Mouse (Mus musculus) neural tube, embryonic 11.5 days (tissue): ENCODE results near the gene Ston2. TPM values are rescaled to one million over a fixed set of nuclear protein-coding genes. Genes with fewer than 3 reads are reported as not detected.

ENCODE experiments used
- ATAC-seq: fragments of 200-750 bp; cut with Nextera tagmentation; 2 replicates; pipeline ENCODE4 v1.8.0; 2017; ENCODE audit warnings: moderate number of reproducible peaks, mild to moderate bottlenecking, moderate TSS enrichment, moderate library complexity; ENCODE audit not compliant: insufficient read depth, low FRiP score, low TSS enrichment
- DNase-seq: peaks from one replicate; pipeline ENCODE4 v3.0.0-alpha.2; 2015; ENCODE audit warnings: low spot score
- H3K27ac ChIP-seq: fragments of 300-500 bp; sonication (generic); 2 replicates; pipeline ENCODE4 v1.5.1; 2014; ENCODE audit warnings: low read depth, mild to moderate bottlenecking, low read length
- H3K27me3 ChIP-seq: fragments of 300-500 bp; sonication (generic); 2 replicates; pipeline ENCODE4 v1.6.1; 2014; ENCODE audit warnings: mild to moderate bottlenecking, low read length, mixed read lengths; ENCODE audit not compliant: control insufficient read depth, insufficient read depth
- H3K36me3 ChIP-seq: fragments of 300-500 bp; sonication (generic); 2 replicates; pipeline ENCODE4 v1.6.1; 2014; ENCODE audit warnings: mild to moderate bottlenecking, low read length, moderate library complexity, mixed read lengths; ENCODE audit not compliant: control insufficient read depth, insufficient read depth
- H3K4me1 ChIP-seq: fragments of 300-500 bp; sonication (generic); 2 replicates; pipeline ENCODE4 v1.6.1; 2014; ENCODE audit warnings: low read length, mixed read lengths; ENCODE audit not compliant: control insufficient read depth, insufficient read depth
- H3K4me2 ChIP-seq: fragments of 300-500 bp; sonication (generic); 2 replicates; pipeline ENCODE4 v1.6.1; 2014; ENCODE audit warnings: low read depth, mild to moderate bottlenecking, moderate library complexity
- H3K4me3 ChIP-seq: fragments of 300-500 bp; sonication (generic); 2 replicates; pipeline ENCODE4 v1.5.1; 2014; ENCODE audit warnings: low read depth, low read length
- H3K9ac ChIP-seq: fragments of 300-500 bp; sonication (generic); 2 replicates; pipeline ENCODE4 v1.6.1; 2014; ENCODE audit warnings: mild to moderate bottlenecking, low read length
- H3K9me3 ChIP-seq: fragments of 300-500 bp; sonication (generic); 2 replicates; pipeline ENCODE4 v1.6.1; 2016; ENCODE audit warnings: low read length; ENCODE audit not compliant: control insufficient read depth
- WGBS: fragments of 180-500 bp; shearing (Covaris S2); extraction: QIAGEN DNeasy Blood & Tissue Kit; methylation state at CpG from one replicate; pipeline ENCODE4 v1.1.7; 2014; 5-methylcytosine and 5-hydroxymethylcytosine counted together
- polyA plus RNA-seq: library from polyadenylated mRNA; unstranded; fragments of >200 nt; fragmentation: Nextera tagmentation; extraction: Ambion mirVana; gene quantifications from 2 replicates; pipeline ENCODE4 v1.2.1, GENCODE M21; 2014

Gene Ston2
- polyA plus RNA-seq, 1 experiment from 2014 or later: 7.3 TPM

GRCm38 (mm10) chr12:91765054-91765453, 23.1 kb downstream of the Ston2 start:
- Histone ChIP-seq H3K36me3 (no peaks in the 10 kb centered on the region), H3K9me3 (no peaks in the 10 kb centered on the region), H3K4me2 (no peak overlapping the region), H3K4me1 (peaks cover 25% of the 10 kb centered on the region), H3K27ac (no peak overlapping the region), H3K4me3 (no peak overlapping the region), H3K27me3 (no peaks in the 10 kb centered on the region), H3K9ac (no peak overlapping the region)
- WGBS: 0% methylated on average over 2 of the region's 2 CpGs
- ATAC-seq: no peak
- no peak for DNase-seq

- ATAC-seq (no peak), DNase-seq (no peak)
- H3K4me2 ChIP-seq: no peak overlapping the region
- H3K4me3 ChIP-seq: no peak overlapping the region
- 29% methylated on average over 2 of the region's 2 CpGs for WGBS
- no peaks in the 10 kb centered on the region for H3K27me3 ChIP-seq
- H3K9me3 ChIP-seq: no peaks in the 10 kb centered on the region
- H3K27ac ChIP-seq: no peak overlapping the region
- H3K36me3 ChIP-seq: no peaks in the 10 kb centered on the region
- no peak overlapping the region for H3K9ac ChIP-seq
- peaks cover 25% of the 10 kb centered on the region for H3K4me1 ChIP-seq
Observed at GRCm38 (mm10) chr12:91764471-91764870, 23.7 kb downstream of the Ston2 start.

GRCm38 (mm10) chr12:91759836-91760235, 28.4 kb downstream of the Ston2 start:
- Histone ChIP-seq H3K9ac (no peak overlapping the region), H3K27me3 (no peaks in the 10 kb centered on the region), H3K4me2 (no peak overlapping the region), H3K27ac (no peak overlapping the region), H3K9me3 (no peaks in the 10 kb centered on the region), H3K4me3 (no peak overlapping the region), H3K4me1 (peaks cover 6% of the 10 kb centered on the region), H3K36me3 (no peaks in the 10 kb centered on the region)
- WGBS: 86% methylated on average over 3 of the region's 3 CpGs
- no peak for DNase-seq
- no peak for ATAC-seq

DNA sequence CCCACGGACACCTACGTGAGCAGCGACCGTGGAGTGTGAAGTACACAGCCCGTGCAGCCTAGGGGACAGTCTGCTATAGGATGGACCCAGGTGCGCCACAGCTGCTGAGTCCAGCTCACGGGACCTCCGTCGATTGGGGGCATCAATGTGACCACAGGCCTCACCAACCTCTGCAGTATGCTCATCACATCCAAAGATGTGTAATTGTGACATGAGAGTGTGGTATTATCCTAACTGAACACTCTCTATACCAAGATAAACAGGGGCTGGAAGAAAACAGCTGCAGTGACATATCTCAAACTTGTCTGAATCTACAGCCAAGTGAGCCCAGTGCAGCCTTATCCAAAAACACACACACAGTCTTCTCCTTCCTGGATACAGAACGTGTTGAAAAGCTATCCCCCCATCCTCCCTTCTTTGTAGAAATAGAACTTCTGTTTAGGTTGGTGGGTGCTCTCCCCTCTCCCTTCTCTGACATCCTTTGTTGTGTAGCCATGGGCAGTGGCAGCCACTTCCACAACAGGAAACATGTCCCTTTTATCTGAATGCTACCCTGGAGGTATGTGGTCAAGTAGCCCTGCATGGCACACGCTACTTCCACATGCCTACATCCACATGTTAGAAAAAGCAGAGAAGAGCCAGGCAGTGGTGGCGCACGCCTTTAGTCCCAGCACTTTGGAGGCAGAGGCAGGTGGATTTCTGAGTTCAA, 30.2 kb downstream of the Ston2 start:
- Histone ChIP-seq H3K9me3 (no peaks in the 10 kb centered on the region), H3K4me1 (no peaks in the 10 kb centered on the region), H3K9ac (no peak overlapping the region), H3K4me3 (no peak overlapping the region), H3K36me3 (no peaks in the 10 kb centered on the region), H3K27ac (no peak overlapping the region), H3K27me3 (no peaks in the 10 kb centered on the region), H3K4me2 (no peak overlapping the region)
- DNase-seq (no peak), ATAC-seq (no peak)
- 77% methylated on average over 13 of the region's 13 CpGs for WGBS

DNA sequence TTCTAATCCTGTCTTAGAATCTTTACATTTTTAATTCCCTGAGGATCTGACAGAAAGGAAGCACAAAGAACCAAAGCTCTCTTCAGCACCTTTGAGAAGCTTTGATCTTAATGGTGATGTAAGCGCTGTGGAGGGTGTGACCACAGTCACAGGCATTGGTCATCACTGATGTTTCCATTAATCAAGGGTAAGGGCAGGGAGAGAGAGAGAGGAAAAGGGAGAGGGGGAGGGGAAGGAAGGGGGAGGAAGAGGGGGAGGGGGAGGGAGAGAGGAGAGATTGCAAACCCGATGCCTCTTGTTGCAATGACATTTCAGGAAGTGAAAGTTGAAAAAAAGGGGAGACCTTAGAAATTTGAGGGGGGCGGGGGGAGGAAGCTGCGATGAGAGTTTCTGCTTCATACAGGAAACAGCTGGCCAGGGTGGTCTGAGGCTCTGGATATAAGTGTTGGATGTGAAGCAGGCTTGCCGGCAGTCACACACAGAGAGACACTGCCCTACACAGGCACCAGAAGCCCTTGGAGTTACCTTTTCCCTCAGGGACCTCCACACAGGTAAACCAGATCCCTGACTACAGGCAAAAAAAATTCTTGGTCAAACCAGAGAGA, 31.5 kb downstream of the Ston2 start:
- Histone ChIP-seq H3K36me3 (no peaks in the 10 kb centered on the region), H3K27me3 (no peaks in the 10 kb centered on the region), H3K27ac (no peak overlapping the region), H3K9ac (no peak overlapping the region), H3K4me1 (no peaks in the 10 kb centered on the region), H3K9me3 (no peaks in the 10 kb centered on the region), H3K4me3 (no peak overlapping the region), H3K4me2 (no peak overlapping the region)
- 53% methylated on average over 5 of the region's 5 CpGs for WGBS
- no peak for ATAC-seq
- no peak for DNase-seq

DNA sequence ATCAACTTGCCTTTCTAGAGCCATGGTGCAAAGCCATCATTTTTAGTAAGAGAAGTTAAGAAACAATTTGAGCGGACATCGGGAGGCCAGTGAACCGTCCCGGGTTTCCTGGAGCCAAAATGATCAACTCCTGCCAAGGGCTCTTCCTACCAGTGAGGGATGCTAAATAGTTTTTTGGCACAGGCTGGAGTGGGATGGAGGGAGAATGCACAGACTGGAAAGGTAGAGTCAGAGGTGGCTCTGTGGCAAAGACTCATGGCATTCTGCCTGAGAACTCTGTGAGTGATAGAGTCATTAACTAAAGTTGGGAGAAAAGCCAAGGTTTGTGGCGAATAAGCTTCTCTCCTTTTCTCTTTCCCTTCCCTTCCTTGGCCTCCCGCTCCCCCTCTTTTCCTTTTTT, 33.6 kb downstream of the Ston2 start:
- ATAC-seq (no peak), DNase-seq (no peak)
- H3K36me3 ChIP-seq: no peaks in the 10 kb centered on the region
- H3K9ac ChIP-seq: no peak overlapping the region
- H3K27me3 ChIP-seq: no peaks in the 10 kb centered on the region
- H3K4me2 ChIP-seq: no peak overlapping the region
- no peak overlapping the region for H3K27ac ChIP-seq
- 86% methylated on average over 6 of the region's 6 CpGs for WGBS
- no peaks in the 10 kb centered on the region for H3K4me1 ChIP-seq
- H3K9me3 ChIP-seq: no peaks in the 10 kb centered on the region
- H3K4me3 ChIP-seq: no peak overlapping the region

GRCm38 (mm10) chr12:91752711-91753110, 35.5 kb downstream of the Ston2 start:
- no peak for ATAC-seq
- WGBS: 94% methylated on average over 5 of the region's 5 CpGs

GRCm38 (mm10) chr12:91751893-91752597, 36.1 kb downstream of the Ston2 start:
- ATAC-seq (no peak), DNase-seq (no peak)
- 88% methylated on average over 13 of the region's 13 CpGs for WGBS
- Histone ChIP-seq H3K27ac (no peak overlapping the region), H3K36me3 (no peaks in the 10 kb centered on the region), H3K4me1 (no peaks in the 10 kb centered on the region), H3K27me3 (no peaks in the 10 kb centered on the region), H3K4me3 (no peak overlapping the region), H3K9me3 (no peaks in the 10 kb centered on the region), H3K4me2 (no peak overlapping the region), H3K9ac (no peak overlapping the region)

More at GRCm38 (mm10) chr12:91752711-91753110, 35.5 kb downstream of the Ston2 start:
- Histone ChIP-seq H3K27ac (no peak overlapping the region), H3K4me3 (no peak overlapping the region), H3K4me2 (no peak overlapping the region), H3K4me1 (no peaks in the 10 kb centered on the region), H3K36me3 (no peaks in the 10 kb centered on the region), H3K27me3 (no peaks in the 10 kb centered on the region), H3K9me3 (no peaks in the 10 kb centered on the region), H3K9ac (no peak overlapping the region)
- DNase-seq: no peak
